Mouse (Mus musculus) thymus, postnatal 36 days (tissue): ENCODE data around the gene Zfp810.
A peak's percentile ranks its signal among the peaks of the same experiment; 100 is the strongest.
"Not testable (repeated sequence)": the region's sequence is repeated elsewhere in the genome, so short reads cannot be mapped to it uniquely, and the experiment has no call there.

Source experiments
- DNase-seq, 2 experiments: peaks; one replicate each; pipeline ENCODE4 v3.0.0; 2022; ENCODE audit warnings: mixed read lengths in 2 of 2

Zfp810 gene

GRCm38 (mm10) chr9:22307156-22307919 lies at the start of gene Zfp810:
Gene Zfp810 (minus strand): TSS chr9:22307648.
- DNase-seq, result peak; percentile 91 to 95

- DNase-seq, result no peak
These were observed 48.5 kb upstream of the Zfp810 start for GRCm38 (mm10) chr9:22355919-22356318.

DNA sequence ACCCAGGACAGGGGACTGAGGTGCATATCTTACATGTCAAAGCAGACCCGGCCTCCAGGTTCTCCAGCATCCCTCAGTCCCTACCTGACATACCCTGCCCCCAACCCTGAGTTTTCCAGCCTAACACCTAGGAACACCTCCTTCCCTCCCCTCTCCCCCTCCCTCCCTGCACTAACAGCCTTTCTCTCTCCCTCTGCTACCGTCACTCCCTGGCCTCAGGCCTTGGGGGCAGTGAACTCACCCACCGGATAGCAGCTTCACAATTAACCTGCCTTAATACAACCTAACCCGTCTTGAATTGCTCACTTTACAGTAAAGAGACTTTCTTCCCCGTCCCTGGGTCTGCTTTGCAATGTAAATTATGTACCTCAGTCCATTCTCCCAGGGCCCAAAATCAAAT lies 46.5 kb upstream of the Zfp810 start:
- DNase-seq, result no peak

DNA sequence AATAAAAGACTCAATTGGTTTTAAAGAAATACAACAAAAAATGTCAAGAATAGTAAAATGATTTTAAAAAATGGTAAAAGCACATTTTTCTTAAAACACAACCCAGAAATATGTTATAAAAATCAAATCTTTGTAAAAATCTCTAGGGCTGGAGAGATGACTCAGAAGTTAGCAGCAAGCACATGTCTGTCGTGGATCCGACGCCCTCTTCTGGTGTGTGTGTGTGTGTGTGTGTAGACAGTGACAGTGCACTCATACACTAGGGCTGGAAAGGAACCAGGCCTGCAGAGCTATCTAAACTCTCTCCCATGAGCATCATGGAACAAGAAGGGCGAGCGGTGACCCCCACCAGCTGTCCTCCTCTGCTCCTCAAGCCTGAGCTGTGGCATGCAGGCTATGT lies 46.0 kb upstream of the Zfp810 start:
- no peak for DNase-seq

DNA sequence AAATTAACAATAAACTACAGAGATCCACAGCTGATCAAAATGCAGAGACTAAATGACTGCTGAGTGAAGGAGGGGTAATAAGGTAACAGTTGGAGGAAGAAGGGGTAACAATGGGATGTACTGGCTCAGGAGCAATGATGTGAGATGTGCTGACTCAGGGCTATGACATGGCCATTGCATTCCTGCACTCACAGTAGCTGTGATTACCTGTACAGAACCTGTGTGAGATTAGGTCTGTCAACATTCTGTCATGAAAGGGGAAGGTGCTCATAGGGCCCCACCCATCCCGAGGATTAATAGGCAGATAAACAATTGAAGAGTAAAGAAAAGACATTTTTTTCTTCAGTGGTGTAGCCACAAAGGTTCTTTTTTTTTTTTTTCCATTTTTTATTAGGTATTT lies 32.9 kb upstream of the Zfp810 start:
- DNase-seq, result no peak

DNA sequence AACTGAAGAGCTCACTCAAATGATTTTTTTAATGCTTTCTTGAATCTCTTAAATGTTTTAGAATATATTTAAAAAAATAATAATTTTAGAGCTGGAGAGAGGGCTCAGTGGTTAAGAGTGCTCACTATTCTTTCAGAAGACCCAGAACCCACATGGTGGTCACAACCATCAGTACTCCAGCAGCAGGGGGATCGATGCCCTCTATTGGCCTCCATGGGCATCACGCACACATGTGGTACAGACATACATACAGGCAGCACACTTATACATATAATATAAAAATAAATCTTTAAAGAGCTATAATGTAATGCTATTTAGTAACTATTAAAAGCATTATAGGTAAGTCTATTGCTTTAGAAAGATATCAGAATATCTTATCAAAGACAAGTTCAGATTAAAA lies 29.8 kb upstream of the Zfp810 start:
- DNase-seq, result no peak

- peak; percentile 89 to 91 for DNase-seq
These were observed 20.3 kb upstream of the Zfp810 start for GRCm38 (mm10) chr9:22327475-22328387.

DNA sequence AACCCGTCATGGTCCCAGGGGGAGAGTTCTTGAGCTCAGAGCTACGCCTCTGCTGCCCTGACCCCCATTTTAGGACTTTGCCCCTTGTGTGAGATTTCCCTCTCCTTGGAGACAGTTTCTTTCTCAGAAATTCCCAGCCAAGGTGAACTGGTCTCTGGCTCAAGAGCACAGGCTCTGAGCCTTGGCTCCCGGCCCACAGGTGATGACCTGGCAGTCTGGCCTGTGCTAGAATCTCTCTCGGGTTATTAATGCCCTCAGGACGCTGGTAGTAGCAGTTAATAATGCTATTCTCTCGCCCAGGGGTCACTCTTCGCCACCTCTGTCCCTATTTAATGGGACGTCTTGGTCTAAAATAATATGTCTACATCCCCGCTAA lies 19.6 kb upstream of the Zfp810 start:
- peak in 1 of 2 experiments; percentile 9 for DNase-seq

DNA sequence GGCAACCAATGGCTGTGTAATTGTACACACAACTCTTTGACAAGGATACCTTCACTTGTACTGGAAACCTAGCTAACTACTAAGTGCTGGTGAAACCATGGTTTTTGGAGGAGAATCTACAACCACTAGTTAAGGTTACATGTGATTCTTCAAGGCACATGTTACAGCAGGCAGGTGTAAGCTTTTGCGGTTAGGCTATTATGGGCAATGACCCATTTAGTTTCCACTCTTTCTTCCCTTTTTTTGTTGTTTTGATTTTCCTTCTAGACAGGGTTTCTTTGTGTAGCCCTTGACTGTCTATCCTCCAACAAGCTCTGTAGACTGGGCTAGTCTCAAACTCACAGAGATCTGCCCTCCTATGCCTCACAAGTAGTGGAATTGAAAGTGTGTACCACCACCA lies 17.1 kb upstream of the Zfp810 start:
- no peak for DNase-seq

DNA sequence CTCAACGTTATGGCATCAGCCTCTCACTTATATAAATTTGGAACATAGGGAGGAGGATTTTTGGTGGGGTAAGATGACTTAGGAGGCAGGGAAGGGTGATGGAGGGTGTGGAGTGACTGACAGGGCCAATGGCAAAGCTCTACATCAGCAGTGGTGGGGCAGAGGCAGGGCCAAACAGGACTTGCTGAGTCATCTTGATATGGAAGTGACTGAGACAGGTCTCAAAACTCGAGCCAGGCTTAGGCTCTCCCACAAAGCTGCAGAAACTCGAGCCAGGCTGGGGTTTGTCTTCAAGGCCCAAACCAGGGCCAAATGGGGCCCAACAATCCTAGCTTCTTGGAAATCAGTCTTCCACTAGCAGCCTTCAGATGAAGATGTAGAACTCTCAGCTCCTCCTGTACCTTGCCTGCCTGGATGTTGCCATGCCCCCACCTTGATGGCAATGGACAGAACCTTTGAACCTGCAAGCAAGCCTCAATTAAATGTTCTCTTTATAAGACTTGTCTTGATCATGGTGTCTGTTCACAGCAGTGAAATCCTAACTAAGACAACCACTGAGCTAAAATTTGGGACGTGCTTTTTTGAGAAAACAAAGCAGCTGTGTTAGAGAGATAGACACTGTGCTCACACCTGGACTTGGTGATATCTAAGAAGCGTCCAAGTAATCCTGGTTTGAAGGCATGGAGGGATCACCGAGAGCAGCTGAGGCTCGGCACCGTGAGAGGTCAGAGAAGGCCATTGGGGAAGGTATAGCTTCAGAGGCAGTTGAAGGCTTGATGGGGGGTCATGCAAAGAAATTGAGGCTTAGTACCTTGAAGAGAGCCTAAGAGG lies 15.1 kb upstream of the Zfp810 start:
- DNase-seq, result no peak

DNA sequence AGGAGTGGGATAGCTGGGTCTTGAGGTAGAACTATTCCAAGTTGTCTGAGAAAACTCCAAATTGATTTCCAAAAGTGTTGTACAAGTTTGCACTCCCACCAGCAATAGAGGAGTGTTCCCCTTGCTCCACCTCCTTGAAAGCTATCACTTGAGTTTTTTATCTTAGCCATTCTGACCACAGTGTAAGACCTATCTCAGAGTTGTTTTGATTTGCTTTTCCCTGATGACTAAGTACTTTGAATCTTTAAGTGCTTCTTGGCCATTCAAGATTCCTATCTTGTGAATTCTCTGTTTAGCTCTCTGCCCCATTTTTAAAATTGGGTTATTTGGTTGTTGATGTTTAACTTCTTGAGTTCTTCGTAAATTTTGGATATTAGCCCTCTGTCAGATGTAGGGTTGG lies 11.7 kb upstream of the Zfp810 start:
- no peak for DNase-seq

- DNase-seq, result not testable (repeated sequence)
These were observed 8.6 kb upstream of the Zfp810 start for GRCm38 (mm10) chr9:22316047-22316446.

- no peak for DNase-seq
These were observed 6.6 kb upstream of the Zfp810 start for GRCm38 (mm10) chr9:22314066-22314465.

DNA sequence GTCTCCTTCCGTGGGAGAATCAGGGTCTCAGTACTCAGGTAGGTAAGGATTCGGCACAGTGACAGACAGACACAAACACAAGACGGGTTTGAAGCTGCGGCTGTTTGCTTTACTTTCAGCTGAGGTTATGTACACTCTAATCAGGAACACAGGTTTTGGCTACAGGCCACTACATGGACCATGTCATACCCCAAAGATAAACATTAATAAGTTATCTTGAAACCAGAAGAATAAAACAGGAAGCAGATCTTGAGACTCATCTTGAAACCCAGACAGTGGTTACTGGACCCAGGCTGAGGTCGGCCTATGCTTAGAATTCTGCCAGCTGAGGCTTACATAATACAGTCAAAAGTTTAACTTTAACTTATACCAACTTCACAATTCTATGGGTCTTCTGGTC lies 5.8 kb upstream of the Zfp810 start:
- no peak for DNase-seq

GRCm38 (mm10) chr9:22309651-22310050 lies 2.2 kb upstream of the Zfp810 start:
- DNase-seq, result no peak

DNA sequence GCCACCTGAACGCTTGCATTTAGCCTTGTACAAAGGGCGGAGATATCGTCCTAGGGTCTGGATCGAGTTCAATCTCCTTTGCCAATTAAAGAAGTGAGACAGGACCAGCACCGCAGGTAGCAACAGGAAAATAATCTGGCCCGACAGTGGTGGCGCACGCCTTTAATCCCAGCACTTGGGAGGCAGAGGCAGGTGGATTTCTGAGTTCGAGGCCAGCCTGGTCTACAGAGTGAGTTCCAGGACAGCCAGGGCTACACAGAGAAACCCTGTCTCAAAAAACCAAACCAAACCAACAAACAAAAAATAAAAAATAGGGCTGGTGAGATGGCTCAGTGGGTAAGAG lies 443 bp upstream of the Zfp810 start:
- not testable (repeated sequence) for DNase-seq

DNA sequence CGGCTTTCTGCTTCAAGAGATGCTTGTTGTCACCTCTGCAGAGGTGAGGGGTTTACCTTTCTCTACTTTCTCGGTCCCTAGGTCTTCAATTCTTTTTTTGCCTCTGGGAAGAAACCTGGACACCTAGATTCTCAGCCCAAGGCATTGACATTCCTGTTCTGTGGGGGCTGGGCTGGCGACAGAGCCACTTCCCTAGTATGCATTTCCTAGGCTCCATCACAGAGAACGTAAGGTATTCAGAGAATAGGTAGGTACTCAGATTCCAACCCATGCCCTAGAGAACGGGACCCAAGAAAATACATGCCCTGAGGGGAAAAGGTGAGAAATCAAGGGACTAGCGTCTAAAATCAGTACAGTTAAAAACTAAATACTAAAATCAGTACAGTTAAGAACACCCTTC lies 722 bp downstream of the Zfp810 start:
- no peak for DNase-seq

DNA sequence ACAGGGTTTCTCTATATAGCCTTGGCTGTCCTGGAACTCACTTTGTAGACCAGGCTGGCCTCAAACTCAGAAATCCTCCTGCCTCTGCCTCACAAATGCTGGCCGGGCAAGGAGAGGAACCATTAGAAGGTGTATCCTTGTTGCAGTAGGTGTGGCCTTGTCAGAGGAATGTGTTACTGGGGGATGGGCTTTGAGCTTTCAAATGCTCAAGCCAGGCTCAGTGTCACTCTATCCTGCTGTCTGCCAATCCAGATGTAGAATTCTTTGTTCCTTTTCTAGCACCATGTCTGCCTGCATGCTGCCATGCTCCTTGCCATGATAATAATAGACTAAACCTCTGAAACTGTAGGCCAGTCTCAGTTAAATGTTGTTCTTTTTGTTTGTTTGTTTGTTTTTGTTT lies 5.2 kb downstream of the Zfp810 start:
- DNase-seq, result no peak

- DNase-seq, result no peak
These were observed 28.7 kb downstream of the Zfp810 start for GRCm38 (mm10) chr9:22278733-22279132.

DNA sequence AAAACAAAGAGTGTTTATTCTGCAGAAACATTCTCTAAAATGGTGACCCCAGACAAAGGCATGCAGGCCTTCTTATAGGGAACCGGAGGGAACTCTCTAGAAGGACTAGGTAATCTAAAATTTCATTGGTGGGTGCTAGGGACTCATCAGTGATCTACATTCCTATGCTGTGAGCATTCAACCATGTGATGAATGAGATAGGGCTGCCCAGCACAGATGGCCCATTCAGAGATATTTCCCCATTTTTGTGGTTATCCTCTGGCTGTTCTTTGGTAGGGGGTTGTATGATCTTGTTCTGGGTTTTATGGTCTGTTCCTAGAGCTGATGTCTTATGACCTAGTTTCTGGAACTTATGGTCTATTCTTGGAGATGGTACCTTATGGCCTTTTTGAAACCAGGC lies 38.6 kb downstream of the Zfp810 start:
- no peak for DNase-seq

DNA sequence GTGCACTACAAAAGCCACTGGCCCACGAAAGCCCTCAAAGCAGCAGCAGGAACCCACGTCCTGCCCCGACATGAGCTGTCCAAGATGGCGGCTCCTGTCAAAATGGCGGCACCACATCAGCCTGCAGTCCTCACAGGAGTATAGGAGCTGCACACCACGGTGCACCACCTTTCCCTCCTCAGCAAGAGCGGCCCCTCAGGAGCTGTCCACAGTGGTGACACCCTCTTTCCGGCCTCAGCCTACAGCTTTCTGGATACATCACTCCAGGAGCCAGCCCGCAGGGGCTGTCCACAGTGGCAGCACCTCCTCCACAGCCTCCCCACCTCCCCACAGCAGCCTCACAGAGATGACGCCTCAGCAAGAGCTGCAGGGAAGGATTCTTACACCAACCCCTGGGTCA lies 44.8 kb downstream of the Zfp810 start:
- DNase-seq, result no peak

DNA sequence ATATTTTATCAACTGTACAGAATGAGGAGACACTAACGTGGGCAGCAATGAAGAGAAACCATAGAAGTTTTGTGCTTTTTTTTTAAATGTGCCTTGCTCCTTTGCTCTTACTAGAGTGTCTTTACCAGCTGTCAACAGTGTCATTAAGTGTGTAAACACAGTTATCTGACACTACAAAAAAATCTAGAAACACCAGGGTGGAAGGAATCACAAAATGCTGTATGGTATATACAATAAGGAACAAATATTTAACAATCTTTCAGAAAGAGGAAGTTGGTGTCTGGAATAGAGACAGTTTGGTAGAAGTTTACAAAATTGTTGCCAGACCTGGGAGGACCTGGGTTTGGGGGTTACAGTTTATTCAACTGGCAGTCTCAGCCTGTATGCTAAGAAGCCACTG lies 45.9 kb downstream of the Zfp810 start:
- no peak for DNase-seq

DNA sequence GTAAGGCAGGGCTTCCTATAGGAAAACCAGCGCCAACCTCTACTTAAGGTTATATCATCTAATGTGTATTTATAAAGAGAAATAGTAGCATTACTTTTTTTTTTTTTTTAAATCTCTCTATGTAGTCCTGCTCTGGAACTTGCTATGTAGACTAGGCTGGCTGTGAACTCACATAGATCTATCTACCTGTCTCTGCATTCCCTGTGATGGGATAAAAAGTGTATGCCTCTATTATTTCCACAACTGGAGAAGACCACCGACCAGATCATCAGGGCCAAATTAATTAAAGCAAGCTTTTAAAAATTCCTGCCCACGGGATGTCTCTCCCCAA lies 47.4 kb downstream of the Zfp810 start:
- no peak for DNase-seq
